Mouse (Mus musculus) gastrocnemius, adult 18-20 months (tissue): ENCODE results near the gene Large2. TPM values are rescaled to one million over a fixed set of nuclear protein-coding genes. Genes with fewer than 3 reads are reported as not detected.
"Not testable (repeated sequence)": the region's sequence is repeated elsewhere in the genome, so short reads cannot be mapped to it uniquely, and the experiment has no call there.

Source experiments
- DNase-seq: peaks from one replicate; pipeline ENCODE4 v3.0.0; 2021; ENCODE audit warnings: low spot score
- long read RNA-seq, 2 experiments: library from polyadenylated mRNA; stranded (forward); transcript quantifications; one replicate each; pipeline ENCODE4 v2.0.0; 2021
- total RNA-seq, 2 experiments: library from RNA; stranded (reverse); gene quantifications; 2 replicates each; pipeline ENCODE4 v1.2.3; 2021

Large2 gene
- total RNA-seq = under 1 TPM in 1 of 2 experiments, not detected in 1; 0.57 TPM
- long read RNA-seq, experiment 1, partial matches to known transcripts = 0 of 5 reads
- long read RNA-seq, experiment 1, other reads (novel, unspliced or antisense) = 5 of 5 reads
- long read RNA-seq, experiment 2, partial matches to known transcripts = 0 of 4 reads
- long read RNA-seq, experiment 2, other reads (novel, unspliced or antisense) = 4 of 4 reads

DNA sequence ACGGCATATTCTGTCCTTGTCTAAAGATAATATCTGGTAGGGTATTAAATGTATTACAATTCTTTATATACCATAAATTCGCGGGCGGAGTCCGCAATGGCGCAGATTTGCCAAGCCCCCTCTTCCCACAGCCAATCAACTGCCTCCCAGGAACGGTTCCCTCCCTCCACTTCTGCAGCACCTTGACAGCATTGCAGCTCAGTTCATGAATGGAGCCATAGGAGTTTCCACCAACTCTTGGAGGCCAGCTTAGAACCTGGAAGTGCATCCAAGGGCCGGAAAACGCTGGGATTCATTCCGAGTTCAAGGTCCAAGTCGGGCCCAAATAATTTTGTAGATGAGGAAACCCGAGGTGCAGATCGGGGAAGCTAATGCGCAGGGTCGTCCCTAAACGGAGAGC is at the start of gene Large2, which contains the start of gene Pex16:
Gene Large2, minus strand, starts transcription at position 356 of the 400 bp plus-strand sequence.
Gene Pex16, plus strand, starts transcription at position 163 of the 400 bp plus-strand sequence.
- peak; percentile 31 for DNase-seq

DNA sequence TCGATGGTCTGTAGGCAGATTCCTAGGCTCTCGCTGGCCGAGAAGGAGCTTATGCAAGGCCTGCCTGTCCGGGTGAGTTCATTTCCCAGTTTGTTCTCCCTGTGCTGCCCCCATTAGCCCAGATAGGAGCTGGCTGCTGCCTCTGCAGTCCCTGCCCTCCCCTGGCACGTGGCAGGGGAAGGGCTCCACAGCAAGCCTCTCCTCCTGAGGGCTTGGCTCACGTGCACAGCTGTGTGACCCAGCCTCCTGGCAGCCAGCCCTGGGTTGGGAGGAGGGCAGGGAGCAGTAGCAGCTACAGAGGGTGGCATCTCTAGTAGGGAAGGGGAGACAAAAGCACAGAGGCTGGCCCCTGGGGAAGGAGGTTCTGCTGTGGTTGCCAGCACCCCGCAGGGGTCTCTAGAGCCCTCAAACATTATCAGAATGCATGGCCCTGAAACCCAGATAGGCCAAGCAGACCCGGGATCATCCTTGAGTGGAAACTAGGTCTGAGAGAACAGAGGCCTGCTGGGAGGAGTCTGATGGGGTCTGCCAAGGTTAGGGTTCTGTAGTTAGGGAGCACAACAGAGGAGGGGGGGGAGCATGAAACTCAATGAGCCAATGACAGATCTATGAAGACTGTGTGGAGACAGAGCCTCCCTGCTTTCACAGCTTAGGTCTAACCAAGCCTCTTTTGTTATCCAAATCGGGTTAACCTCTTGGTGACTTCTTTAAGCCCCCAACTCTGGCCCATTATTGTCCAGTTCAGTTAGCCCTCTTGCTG is 49.2 kb upstream of the Large2 start:
- peak; percentile 97 for DNase-seq

GRCm38 (mm10) chr2:92423156-92423555 is 48.5 kb upstream of the Large2 start:
- DNase-seq = no peak

DNA sequence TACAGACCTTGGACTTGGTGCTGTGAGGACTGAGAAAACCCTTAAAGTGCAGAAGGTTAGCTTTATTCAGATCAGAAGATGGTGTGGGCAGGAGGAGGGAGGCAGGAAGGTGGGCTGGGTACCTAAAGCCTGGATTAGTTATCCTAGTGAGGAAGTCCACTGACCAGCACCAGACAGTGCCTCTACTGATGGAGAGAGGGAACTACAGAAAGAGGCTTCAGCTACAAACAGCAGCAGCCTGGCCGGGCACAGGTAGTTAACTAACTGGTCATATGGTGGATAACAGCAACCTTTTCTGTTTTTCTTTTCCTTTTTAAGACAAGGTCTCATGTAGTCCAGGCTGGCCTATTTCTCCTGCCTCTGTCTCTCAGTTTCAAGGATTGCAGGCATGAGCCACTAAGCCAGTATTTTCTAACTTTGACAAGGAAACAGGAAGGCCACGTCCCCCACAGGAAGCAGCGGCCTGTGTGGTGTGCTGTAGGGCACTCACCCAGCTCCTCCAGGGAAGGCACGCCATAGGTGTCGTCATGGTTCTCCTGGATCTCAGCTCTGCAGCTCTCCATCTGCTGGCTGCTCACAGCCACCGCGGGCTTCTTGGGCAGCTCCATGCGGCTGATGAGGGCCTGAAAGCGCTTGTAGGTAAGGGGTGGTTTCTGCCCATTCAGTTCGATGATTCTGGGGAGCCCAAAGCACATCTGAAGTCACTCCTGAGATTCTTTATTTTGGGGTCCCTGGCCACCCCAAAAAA is 47.9 kb upstream of the Large2 start:
- DNase-seq = no peak

GRCm38 (mm10) chr2:92421723-92422387 is 47.2 kb upstream of the Large2 start:
- peak; percentile 44 for DNase-seq

DNA sequence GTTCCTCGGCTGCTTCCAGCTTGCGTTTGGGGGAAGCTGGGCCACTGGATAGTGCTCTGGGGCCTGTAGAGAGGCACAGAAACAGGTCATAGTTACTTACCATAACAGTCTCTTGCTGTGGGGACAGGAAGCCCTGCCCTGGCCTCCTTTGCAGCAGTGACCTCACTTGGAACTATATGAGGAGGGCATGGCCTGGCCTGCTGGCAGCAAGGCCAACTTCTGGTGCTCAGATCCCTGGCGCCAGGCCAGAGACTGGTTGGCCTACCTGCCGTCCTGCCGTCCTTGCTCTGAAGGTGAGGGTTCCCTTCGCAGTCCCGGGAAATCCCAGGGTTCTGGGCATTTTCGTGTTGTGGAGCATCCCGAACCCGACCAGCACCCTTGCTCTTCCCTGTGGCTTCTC is 37.0 kb upstream of the Large2 start:
- no peak for DNase-seq

DNA sequence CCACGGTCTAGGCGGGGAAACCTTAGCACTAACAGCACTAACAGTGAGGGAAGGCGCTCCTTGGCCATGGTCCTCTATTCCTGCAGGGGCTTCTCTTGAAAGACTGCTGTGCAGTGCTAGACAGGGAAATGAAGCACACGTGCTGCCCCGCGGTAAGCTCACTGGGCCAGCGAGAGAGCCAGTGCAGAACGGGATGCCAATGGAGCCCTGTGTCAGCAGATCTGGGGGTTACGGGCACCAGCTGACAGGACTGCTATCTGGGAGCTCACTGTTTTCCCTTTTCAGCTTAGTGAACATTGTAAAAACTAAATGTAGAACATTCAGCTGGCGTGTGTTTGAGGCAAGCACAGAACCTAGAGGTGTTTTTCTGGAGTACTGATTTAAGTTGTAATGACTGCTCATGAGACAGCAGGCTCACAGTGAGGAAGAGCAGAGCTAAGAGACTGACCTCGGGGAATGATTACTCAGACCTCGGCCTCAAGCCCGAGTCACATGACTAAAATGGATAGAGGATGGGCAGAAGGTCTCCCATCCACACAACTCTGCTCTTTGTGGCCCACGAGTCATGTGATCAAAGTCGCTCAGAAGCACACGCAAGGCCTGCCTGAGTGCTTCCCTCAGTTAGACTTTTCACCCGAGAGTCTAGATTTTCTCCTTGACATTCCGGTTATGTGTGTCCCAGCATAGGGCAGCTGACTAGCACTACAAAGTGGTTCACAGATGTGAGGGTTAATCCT is 33.8 kb upstream of the Large2 start:
- DNase-seq = no peak

DNA sequence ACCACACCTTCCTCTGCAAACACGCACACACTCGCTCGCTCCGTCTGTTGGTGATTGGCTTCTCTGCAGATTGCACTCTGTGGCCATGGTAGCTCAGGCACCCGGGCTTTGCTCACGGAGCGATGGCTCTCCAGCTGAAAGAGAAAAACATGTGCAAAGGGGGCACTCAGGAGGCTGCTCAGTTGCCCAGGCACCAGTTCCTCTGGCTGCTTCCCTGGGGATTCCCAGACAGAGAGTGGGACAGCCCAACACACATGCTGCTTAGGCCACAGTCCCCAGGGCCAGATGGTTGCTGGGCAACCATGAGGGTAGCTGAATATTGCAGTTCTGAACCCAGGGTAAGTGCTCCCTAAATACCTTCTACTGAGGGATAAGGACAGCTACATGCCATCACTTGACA is 31.0 kb upstream of the Large2 start:
- DNase-seq = no peak

- no peak for DNase-seq
These were observed 30.1 kb upstream of the Large2 start for GRCm38 (mm10) chr2:92404737-92405136.

DNA sequence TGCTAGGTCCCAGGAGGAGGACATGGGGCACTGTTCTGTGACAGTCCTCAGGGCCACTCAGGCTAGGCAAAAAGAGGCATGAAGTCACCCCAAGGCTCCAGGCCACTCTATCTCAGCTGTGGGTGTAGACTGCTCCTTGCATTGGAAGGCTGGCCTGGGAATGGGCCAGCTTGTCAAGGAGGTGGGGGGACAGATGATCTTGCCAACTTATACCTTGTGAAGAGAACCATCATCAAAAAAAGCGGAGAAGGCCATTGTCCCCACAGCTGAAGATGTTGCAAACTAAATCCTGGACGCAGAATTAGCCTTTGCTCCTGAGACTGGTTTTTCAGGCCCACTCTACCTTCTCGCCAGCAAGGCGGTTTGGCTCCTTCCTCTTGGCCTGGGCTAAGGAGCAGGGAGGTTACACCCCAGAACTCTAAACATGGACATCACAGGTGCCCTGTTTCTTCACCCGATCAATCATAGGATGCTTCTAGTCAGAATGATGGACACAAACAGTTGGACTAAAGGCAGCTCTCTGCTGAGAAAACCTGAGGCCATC is 29.2 kb upstream of the Large2 start:
- DNase-seq = no peak

GRCm38 (mm10) chr2:92402591-92403326 is 28.1 kb upstream of the Large2 start:
- DNase-seq = peak; percentile 38

- no peak for DNase-seq
These were observed 26.5 kb upstream of the Large2 start, which contains the start of gene Mapk8ip1 for GRCm38 (mm10) chr2:92401091-92401561. Gene Mapk8ip1 (minus strand): TSS chr2:92401263.

DNA sequence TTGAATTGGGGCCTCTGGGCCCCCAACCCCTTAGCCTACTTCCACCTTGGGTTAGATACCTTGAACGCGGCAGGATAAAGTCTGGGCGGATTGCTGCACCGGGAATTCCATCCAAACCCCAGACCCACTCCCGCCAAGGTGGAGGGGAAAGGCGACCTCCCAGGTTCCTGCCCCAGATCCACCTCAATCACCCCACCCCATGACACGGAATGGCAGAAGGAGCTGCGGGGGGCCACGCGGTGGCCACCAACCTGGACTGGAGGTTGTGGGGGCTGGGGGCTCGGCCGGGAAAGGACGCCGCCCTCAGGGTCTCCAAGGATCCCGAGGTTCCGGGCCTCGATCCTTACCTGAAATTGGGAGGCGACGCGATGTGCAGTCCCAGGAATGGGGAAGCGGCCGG is 26.0 kb upstream of the Large2 start:
- no peak for DNase-seq

- DNase-seq = not testable (repeated sequence)
These were observed 25.2 kb upstream of the Large2 start for GRCm38 (mm10) chr2:92399877-92400276.

GRCm38 (mm10) chr2:92397436-92397835 is 22.8 kb upstream of the Large2 start:
- DNase-seq = no peak

DNA sequence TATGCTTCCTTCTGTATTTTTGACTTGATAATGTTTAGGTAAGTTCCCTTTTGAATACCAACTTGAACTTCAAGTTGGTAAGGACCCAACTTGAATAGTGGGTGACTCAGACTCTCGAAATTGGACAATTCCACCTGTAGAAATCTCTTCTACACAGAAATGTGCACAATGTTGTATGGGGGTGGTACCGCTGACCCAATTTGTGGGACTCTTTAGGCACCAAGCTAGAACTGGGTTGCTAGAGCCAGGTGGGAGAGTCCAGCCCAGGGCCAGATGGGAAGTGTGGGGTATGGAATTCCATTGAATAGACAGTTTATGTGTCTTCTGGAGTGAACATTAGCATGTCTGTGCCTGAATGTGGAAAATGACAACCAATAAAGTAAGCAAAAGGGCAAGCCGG is 20.9 kb upstream of the Large2 start:
- no peak for DNase-seq

GRCm38 (mm10) chr2:92392318-92393264 is 17.9 kb upstream of the Large2 start:
- DNase-seq = no peak

- no peak for DNase-seq
These were observed 17.1 kb upstream of the Large2 start for GRCm38 (mm10) chr2:92391703-92392317.
